Mouse (Mus musculus) layer of hippocampus, postnatal 25 days (tissue): Measurements from ENCODE around the gene Rhoa. TPM values are rescaled to one million over a fixed set of nuclear protein-coding genes. Genes with fewer than 3 reads are reported as not detected.

ENCODE experiments used
- total RNA-seq, 2 experiments: library from RNA; stranded (reverse); gene quantifications; 2 replicates each; pipeline ENCODE4 v1.2.3; 2021

Gene Rhoa
- total RNA-seq, 2 experiments from 2014 or later = 167 to 187 TPM

Other genes with a start within 250 kb of the Rhoa start
- gene Mst1, start 225.7 kb upstream of the Rhoa start, total RNA-seq = not detected
- gene Rnf123, start 222.8 kb upstream of the Rhoa start, total RNA-seq = 10 to 100 TPM; 95.1 to 97.3 TPM
- 10 to 100 TPM; 32.0 to 32.7 TPM for gene Apeh, start 211.5 kb upstream of the Rhoa start, total RNA-seq
- gene Bsn, start 115.7 kb upstream of the Rhoa start, total RNA-seq = 100 to 1,000 TPM; 190 to 242 TPM
- 10 to 100 TPM; 90.4 to 95.2 TPM for gene Dag1, start 42.2 kb upstream of the Rhoa start, total RNA-seq
- gene Nicn1, start 15.7 kb upstream of the Rhoa start, total RNA-seq = 100 to 1,000 TPM in 1 of 2 experiments, 10 to 100 TPM in 1; 93.0 to 121 TPM
- gene Amt, start 9.3 kb upstream of the Rhoa start, total RNA-seq = 10 to 100 TPM; 28.5 to 31.6 TPM
- gene Tcta, start within 50 bp of the Rhoa start, total RNA-seq = 10 to 100 TPM; 36.0 to 37.9 TPM
- 10 to 100 TPM; 64.8 to 76.7 TPM for gene Gpx1, start 32.8 kb downstream of the Rhoa start, total RNA-seq
- gene Usp4, start 41.7 kb downstream of the Rhoa start, total RNA-seq = 100 to 1,000 TPM; 102 to 108 TPM
- 1 to 10 TPM; 1.4 to 2.4 TPM for gene 1700102P08Rik, start 86.7 kb downstream of the Rhoa start, total RNA-seq
- gene Ccdc36, start 122.4 kb downstream of the Rhoa start, total RNA-seq = under 1 TPM; 0.10 to 0.16 TPM
- not detected for gene BC048562, start 130.4 kb downstream of the Rhoa start, total RNA-seq
- 10 to 100 TPM; 28.4 to 41.1 TPM for gene Ccdc71, start 154.4 kb downstream of the Rhoa start, total RNA-seq
- 10 to 100 TPM; 17.6 to 21.3 TPM for gene Klhdc8b, start 155.5 kb downstream of the Rhoa start, total RNA-seq
- 10 to 100 TPM; 25.9 to 27.8 TPM for gene Lamb2, start 173.6 kb downstream of the Rhoa start, total RNA-seq
- gene Usp19, start 184.5 kb downstream of the Rhoa start, total RNA-seq = 100 to 1,000 TPM; 127 to 155 TPM
- 10 to 100 TPM; 76.6 to 82.5 TPM for gene Qars, start 201.6 kb downstream of the Rhoa start, total RNA-seq
- 100 to 1,000 TPM; 133 to 142 TPM for gene Qrich1, start 210.7 kb downstream of the Rhoa start, total RNA-seq